Mouse (Mus musculus) G1E-ER4 (cell line): ENCODE measurements around the gene Tmem80. TPM values are rescaled to one million over a fixed set of nuclear protein-coding genes. Genes with fewer than 3 reads are reported as not detected.

ENCODE experiments used
- GATA1 ChIP-seq: IDR thresholded peaks from one replicate; pipeline ENCODE4 v1.8.0; 2012; ENCODE audit warnings: low read length, inconsistent platforms
- polyA plus RNA-seq: library from polyadenylated mRNA; stranded (reverse); fragments of >175 nt; gene quantifications from 2 replicates; pipeline ENCODE4 v1.2.3, GENCODE M21; 2012

Tmem80 gene
- polyA plus RNA-seq, 1 experiment, result 9.3 TPM

DNA sequence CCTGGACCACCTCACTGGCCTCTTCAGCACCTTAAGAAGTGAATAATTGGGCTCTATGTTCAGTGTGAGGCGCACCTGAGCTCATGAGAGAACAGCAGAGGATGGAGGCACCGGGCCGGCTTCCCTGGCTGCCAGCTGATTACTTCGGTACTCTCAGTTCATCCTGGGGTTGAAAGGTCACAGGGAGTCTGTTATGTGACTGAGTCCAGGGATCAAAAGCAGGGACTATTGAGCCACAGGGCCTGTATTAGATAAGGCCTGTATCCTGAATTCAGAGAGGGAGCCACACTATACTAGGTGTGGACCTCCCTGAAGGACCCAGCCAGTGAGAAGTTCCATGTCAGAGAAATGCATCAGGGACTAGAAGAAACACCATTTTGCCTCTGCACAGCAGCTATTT is 23.0 kb upstream of the Tmem80 start:
- no peak for TF ChIP-seq GATA1

- no peak for TF ChIP-seq GATA1
Observed at GRCm38 (mm10) chr7:141314416-141314815, 13.1 kb upstream of the Tmem80 start.

DNA sequence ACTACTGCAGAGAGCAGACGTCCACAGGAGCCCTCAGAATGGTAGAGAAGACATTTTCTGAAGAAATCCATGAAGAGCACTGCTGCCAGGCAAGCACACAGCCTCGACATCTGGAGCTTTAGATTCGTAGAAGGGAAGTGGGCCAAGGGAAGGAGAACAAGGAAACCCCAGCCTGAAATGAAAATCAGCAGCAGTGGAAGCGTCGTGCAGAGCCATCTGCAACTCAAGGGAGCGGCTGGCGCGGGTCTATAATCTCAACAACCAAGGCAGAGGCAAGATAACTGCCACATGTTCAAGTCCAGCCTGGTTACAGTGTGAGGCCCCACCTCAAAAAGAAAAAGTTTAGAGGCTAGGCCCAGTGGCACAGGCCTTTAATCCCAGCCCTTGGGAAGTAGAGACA is 12.5 kb upstream of the Tmem80 start:
- no peak for TF ChIP-seq GATA1

DNA sequence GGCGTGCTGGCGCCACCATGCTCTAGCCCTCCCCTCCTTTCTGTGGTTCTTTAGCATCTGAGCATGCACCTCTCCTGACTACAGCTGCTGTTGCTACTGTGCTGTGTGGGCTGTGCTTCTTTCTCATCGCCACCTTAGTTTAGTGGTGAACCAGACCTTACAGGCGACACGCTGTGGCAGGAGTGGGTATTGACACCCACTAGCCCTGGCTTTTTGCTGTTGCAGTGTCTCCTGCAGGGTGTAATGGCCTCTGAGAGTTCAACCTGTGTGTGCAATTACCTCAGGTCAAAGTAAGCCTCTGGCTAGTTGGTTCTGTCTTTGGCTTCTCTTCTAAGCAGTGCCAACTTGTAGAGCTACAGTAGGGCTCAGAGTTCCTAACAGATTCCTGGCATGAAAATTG is 11.6 kb upstream of the Tmem80 start:
- no peak for TF ChIP-seq GATA1

GRCm38 (mm10) chr7:141317619-141318132 is 9.9 kb upstream of the Tmem80 start:
- no peak for TF ChIP-seq GATA1

- TF ChIP-seq GATA1, result no peak
Observed at GRCm38 (mm10) chr7:141319446-141319845, 8.1 kb upstream of the Tmem80 start.

DNA sequence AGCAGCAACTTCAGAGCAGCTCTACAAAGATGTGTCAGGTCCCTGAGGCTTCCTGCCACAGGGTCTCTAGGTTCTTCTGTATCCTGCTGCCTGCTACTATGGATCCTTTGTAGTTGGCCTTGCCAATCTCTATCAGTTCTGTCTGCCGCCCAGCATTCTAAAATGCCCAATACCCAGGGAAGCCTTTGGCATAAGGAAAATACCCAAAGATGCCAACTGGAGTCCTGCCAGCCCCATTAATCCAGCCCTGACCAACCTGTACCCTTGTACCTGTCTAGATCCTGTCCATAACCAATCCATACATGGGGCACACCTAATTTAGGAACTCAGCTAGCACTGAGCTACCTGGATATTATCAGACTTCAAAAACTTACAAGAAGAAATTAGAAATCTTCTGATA is 2.9 kb upstream of the Tmem80 start:
- no peak for TF ChIP-seq GATA1

DNA sequence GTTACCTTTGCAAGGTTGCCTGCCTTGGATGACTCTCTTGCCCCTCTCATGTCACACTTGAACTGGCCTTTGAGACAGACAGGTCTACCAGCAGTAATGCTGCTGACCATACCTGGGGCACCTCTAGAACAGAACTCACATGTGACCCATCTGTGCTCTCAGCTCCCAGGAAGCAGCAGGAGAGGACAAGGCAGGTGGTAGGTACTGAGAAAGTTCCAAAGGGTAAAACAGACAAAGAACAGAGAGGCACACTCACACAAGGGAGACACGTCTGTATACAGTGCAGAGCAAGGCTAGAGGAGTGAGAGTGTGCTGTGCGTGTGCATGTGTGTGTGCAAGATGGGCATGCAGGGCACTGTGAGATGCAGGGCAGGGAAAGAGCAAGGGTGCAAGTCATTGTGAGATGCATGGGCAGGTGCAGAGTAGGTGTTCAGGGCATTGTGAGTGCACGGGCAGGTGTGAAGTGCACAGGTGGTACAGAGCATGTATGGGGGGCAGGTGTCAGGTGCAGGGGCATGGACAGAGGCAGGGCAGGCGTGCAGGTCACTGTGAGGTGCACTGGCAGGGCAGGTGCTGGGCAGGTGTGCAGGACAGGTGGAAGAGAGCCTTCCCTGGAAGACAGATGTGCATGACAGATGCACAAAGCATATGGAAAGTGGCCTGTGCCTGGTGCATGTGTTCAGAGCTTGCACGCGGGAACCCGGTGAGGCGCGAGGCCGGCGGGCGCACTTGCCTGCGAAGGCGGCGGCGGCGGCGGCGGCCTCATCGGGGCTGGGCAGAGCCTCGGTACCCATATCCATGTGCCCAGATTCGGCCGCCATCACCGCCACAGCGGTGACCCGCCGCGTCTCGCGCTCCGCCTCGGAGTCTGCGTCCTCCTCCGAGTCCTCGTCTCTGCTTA is 743 bp upstream of the Tmem80 start:
- TF ChIP-seq GATA1, result no peak

DNA sequence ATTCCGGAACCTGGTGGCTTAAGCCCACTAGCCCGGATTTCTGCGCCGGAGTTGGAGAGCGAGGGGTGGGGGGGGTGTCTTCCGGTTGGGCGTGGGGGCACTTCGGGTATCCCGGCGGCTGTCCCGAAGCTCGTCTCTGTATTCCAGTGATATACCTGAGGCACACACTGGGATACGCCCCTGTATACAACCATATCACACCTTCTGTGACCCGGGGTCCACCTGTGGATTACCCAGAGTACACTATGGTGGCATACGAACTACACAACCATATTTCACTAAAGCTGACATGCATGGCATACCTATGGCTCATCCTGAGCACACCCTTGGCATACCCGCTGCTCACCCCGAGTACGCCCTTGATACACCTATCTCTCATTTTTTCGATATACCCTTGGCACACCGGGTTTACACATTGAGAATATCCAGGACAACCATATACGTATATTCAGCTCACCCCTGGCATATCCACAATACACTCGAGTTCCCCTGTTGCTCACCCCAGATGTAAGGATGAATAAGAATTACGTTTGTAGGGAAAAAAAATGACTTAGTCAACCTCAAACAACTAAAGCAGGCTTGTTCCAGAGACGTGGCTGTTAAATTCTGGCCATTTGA is 943 bp downstream of the Tmem80 start:
- TF ChIP-seq GATA1, result no peak

DNA sequence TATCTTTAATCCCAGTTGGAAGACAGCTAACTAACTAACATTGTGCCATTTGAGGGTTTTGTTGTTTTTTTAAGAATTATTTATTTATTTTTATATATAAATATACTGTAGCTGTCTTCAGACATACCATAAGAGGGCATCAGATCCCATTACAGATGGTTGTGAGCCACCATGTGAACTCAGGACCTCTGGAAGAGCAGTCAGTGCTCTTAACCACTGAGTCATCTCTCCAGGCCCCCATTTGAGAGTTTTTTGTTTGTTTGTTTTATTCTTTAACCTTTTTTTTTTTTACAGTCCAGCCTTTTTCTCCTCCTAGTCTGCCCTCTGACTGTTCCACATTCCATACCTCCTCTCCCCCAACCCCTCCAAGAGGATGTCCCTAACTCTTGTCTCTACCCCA is 3.2 kb downstream of the Tmem80 start:
- no peak for TF ChIP-seq GATA1

GRCm38 (mm10) chr7:141331990-141332389 is 4.5 kb downstream of the Tmem80 start:
- TF ChIP-seq GATA1, result no peak

DNA sequence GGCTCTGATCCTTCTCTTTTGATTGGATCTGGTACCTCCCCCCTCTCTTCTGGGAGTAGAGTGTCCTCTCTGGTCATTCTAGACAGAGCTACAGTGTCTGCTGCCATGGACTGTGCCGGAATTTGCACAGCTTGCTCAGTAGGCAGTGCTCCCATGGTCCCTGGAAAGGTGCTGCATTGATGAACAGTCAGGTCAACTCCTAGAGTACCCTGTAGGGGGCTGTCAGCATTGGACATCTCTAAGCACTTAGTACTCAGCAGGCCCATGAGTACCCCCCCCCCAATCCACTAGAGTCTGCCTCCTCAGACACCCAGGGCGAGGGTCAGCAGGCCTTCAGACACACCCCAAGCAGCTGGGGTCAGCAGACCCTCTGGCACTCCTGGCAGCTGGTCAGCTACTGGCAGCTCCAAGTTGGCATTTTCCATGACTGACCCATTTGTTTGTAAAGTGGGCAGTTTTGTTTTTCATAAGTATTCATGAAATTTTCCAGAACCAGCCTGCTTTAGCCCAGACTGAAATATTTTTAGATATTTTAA is 7.6 kb downstream of the Tmem80 start:
- TF ChIP-seq GATA1, result no peak

DNA sequence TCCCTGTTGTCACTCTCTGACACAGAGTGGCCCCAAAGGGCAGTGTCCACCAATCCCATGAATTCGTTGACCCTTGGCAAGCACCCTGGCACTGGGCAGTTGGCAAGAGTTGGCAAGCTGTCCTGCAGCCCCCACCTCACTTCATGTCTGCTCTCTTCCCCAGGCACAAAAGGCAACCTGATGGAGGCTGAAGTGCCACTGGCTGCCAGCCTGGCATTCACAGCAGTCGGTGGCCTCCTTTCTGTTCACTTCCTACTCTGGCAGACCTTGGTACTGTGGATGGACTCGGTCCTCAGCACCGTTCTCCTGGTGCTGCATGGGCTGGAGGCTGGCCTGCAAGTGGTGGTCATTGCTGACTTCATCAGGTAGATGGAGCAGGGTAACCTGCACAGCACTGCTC is 8.1 kb downstream of the Tmem80 start:
- no peak for TF ChIP-seq GATA1

DNA sequence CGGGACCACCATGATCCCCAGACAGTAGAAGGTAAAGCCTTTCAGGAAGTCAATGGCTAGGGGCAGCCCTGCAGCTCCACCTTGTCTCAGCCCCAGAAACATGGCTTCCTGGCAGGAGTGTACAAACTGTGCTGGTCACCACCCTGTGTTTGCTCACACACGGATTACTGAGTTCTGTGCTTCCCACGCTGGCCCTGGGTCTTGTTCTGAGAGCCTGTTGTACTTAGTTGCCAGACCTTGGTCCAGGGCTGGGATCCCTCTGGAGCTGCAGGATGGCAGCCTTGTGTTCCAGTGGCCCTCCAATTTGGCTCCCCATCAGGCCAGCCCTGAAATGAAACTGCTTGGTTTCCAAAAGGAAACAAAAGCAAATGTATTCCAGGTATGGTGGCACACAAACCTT is 8.8 kb downstream of the Tmem80 start:
- no peak for TF ChIP-seq GATA1

GRCm38 (mm10) chr7:141337716-141338416 is 10.3 kb downstream of the Tmem80 start:
- TF ChIP-seq GATA1, result no peak
